8 mouse cellular contexts compared by ENCODE assay signal in the genomic region with DNA sequence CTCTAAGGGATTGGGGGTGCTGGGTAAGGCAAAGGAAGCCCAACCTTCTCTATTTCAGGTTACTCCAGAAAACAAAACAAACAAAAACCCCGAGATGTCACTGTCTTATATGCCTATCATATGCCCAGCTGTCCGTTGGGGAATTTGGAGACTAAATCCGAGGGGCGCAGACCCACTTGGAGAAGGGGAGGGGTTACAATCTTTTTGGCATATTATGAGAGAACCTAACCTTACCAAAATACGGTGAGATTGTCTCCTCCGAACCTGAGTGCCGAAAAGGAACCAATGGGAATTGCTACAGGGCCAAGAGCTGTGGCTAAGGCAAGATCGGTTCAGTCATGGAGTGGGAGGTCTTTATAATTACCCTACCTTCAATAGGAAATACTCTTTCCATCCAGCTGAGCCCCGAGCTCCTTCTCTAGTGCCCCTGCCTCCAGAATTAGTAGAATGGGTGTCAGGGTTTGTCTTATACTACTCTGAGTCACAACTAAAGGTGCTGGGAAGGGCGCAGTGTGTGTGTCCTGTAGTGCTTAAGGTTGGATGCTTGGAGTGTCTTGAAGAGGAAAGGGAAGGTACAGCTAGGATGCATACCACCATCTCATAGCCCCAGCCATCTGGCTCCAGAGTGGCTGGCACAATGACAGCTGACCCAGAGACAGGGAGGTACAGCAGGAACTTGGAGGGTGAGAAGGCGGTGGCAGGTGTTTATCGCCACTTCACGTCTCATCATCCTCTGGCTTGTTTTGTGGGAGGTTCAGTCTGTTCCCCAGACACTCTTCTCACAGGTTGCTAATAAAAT. TPM values are rescaled to one million over a fixed set of nuclear protein-coding genes. Genes with fewer than 3 reads are reported as not detected.
DNase-seq lines count a peak whose midpoint lies in the region; ATAC-seq and TF ChIP-seq lines count a peak whose summit lies in the region.

No protein-coding gene starts in this region.

- peaks cover 23% of the 10 kb centered on the region for H3K36me3 ChIP-seq in forebrain, embryonic 10.5 days (replicated peaks)
- peaks cover 7% of the 10 kb centered on the region; the same call in 1 of the 2 replicates for H3K36me3 ChIP-seq in intestine, embryonic 16.5 days (ENCODE audit: control insufficient read depth, insufficient read depth, low read length)
- H3K36me3 ChIP-seq in lung, embryonic 15.5 days, result peaks cover 22% of the 10 kb centered on the region
- peaks cover 14% of the 10 kb centered on the region for H3K36me3 ChIP-seq in small intestine, adult 2 months (ENCODE audit: control insufficient read depth, insufficient read depth, low read length)

- H3K27ac ChIP-seq in bone marrow, adult 2 months (ENCODE audit: control insufficient read depth, insufficient read depth, low read depth, low read length, poor library complexity), result peak overlapping the region; percentile 95
- H3K27ac ChIP-seq in forebrain, embryonic 10.5 days, result peak overlapping the region; percentile 95
- peak overlapping the region; percentile 97 for H3K27ac ChIP-seq in intestine, embryonic 16.5 days (ENCODE audit: low read length)
- H3K27ac ChIP-seq in lung, embryonic 15.5 days, result peak overlapping the region; percentile 97
- H3K27ac ChIP-seq in small intestine, adult 2 months (ENCODE audit: insufficient read depth, low read depth, low read length), result peak overlapping the region; percentile 93

- no peak for ATAC-seq in intestine, embryonic 16.5 days
- no peak for ATAC-seq in lung, embryonic 15.5 days (ENCODE audit: borderline replicate concordance, extremely low read depth, low FRiP score, low TSS enrichment)

- peak overlapping the region; percentile 88 for H3K9ac ChIP-seq in intestine, embryonic 16.5 days (ENCODE audit: low read depth, low read length)
- peak overlapping the region; percentile 71 for H3K9ac ChIP-seq in lung, embryonic 15.5 days

- WGBS in bone marrow, adult 2 months, result 15% methylated on average over 13 of the region's 13 CpGs
- WGBS in forebrain, embryonic 10.5 days, result 29% methylated on average over 13 of the region's 13 CpGs
- WGBS in intestine, embryonic 16.5 days, result 27% methylated on average over 13 of the region's 13 CpGs
- WGBS in lung, embryonic 15.5 days, result 27% methylated on average over 13 of the region's 13 CpGs
- 11% methylated on average over 13 of the region's 13 CpGs for WGBS in small intestine, adult 2 months

- H3K9me3 ChIP-seq in forebrain, embryonic 10.5 days, result no peaks in the 10 kb centered on the region
- no peaks in the 10 kb centered on the region for H3K9me3 ChIP-seq in intestine, embryonic 16.5 days (ENCODE audit: control insufficient read depth, low read length)
- no peaks in the 10 kb centered on the region for H3K9me3 ChIP-seq in lung, embryonic 15.5 days

- H3K4me3 ChIP-seq in bone marrow, adult 2 months (replicated peaks; ENCODE audit: control insufficient read depth, low read depth, low read length), result peak overlapping the region; percentile 88
- H3K4me3 ChIP-seq in forebrain, embryonic 10.5 days, result peak overlapping the region; percentile 90
- peak overlapping the region; percentile 84 for H3K4me3 ChIP-seq in intestine, embryonic 16.5 days (ENCODE audit: low read length)
- H3K4me3 ChIP-seq in lung, embryonic 15.5 days, result peak overlapping the region; percentile 88
- H3K4me3 ChIP-seq in small intestine, adult 2 months (ENCODE audit: low read depth, low read length), result peak overlapping the region; percentile 89

- peak overlapping the region; percentile 62 for H3K4me2 ChIP-seq in intestine, embryonic 16.5 days (ENCODE audit: low read depth, low read length)
- peak overlapping the region; percentile 87 for H3K4me2 ChIP-seq in lung, embryonic 15.5 days

- H3K27me3 ChIP-seq in forebrain, embryonic 10.5 days (ENCODE audit: poor library complexity, severe bottlenecking), result no peaks in the 10 kb centered on the region; the same call in 1 of the 2 replicates
- no peaks in the 10 kb centered on the region for H3K27me3 ChIP-seq in intestine, embryonic 16.5 days (replicated peaks; ENCODE audit: control insufficient read depth, insufficient read depth, low read length)
- H3K27me3 ChIP-seq in lung, embryonic 15.5 days, result no peaks in the 10 kb centered on the region
- no peaks in the 10 kb centered on the region for H3K27me3 ChIP-seq in small intestine, adult 2 months (ENCODE audit: control insufficient read depth, insufficient read depth, low read length)

- TF ChIP-seq POLR2A in bone marrow, adult 2 months (IDR thresholded peaks at IDR 0.05; ENCODE audit: borderline replicate concordance, control insufficient read depth, low read depth, low read length), result no peak
- no peak for TF ChIP-seq POLR2A in small intestine, adult 2 months (IDR thresholded peaks at IDR 0.05; ENCODE audit: low read depth, low read length)

- TF ChIP-seq CTCF in bone marrow, adult 2 months (IDR thresholded peaks at IDR 0.05; ENCODE audit: control insufficient read depth, insufficient read depth, low read length), result no peak
- TF ChIP-seq CTCF in small intestine, adult 2 months (IDR thresholded peaks at IDR 0.05; ENCODE audit: extremely low read depth, insufficient read length, insufficient replicate concordance, low read depth, low read length), result no peak

- DNase-seq in heart, adult 11 months, result peak; percentile 96
- DNase-seq in heart, adult 9 months (ENCODE audit: low spot score in 2 of 2), result no peak
- DNase-seq in forebrain, embryonic 10.5 days (ENCODE audit: extremely low spot score, low spot score), result peak; percentile 19
- no peak for DNase-seq in layer of hippocampus, adult 11-12 months (ENCODE audit: low spot score)

- peaks cover 4% of the 10 kb centered on the region for H3K4me1 ChIP-seq in bone marrow, adult 2 months (ENCODE audit: control insufficient read depth, insufficient read depth, low read length)
- peaks cover 74% of the 10 kb centered on the region for H3K4me1 ChIP-seq in forebrain, embryonic 10.5 days
- H3K4me1 ChIP-seq in intestine, embryonic 16.5 days (ENCODE audit: control insufficient read depth, insufficient read depth, low read length), result peaks cover 38% of the 10 kb centered on the region
- peaks cover 60% of the 10 kb centered on the region for H3K4me1 ChIP-seq in lung, embryonic 15.5 days
- H3K4me1 ChIP-seq in small intestine, adult 2 months (ENCODE audit: control insufficient read depth, insufficient read depth, insufficient read length, low read length), result peaks cover 9% of the 10 kb centered on the region; the same call in 1 of the 2 replicates

RNA-seq across cellular contexts. Expression of a gene that starts 2.3 kb away (rescaled TPM):
- polyA plus RNA-seq in bone marrow, adult 2 months (2011; ENCODE audit: insufficient read depth, insufficient read length, low replicate concordance, missing spikeins), result 31.8 and 64.0 TPM in 2 replicates
- polyA plus RNA-seq in forebrain, embryonic 10.5 days (2016; fragmentation: Nextera tagmentation; extraction: Ambion mirVana), result 13.5 and 15.2 TPM in 2 replicates
- 9.6 and 10.1 TPM in 2 replicates for polyA plus RNA-seq in intestine, embryonic 16.5 days (2015; fragmentation: Nextera tagmentation; extraction: Ambion mirVana)
- 10.6 and 11.0 TPM in 2 replicates for polyA plus RNA-seq in lung, embryonic 15.5 days (2015; fragmentation: Nextera tagmentation; extraction: Ambion mirVana)
- polyA plus RNA-seq in small intestine, adult 2 months (2012; rRNA removed), result 14.1 and 30.8 TPM in 2 replicates

RNA-seq across cellular contexts. Expression of a gene that starts 10.6 kb away (rescaled TPM):
- 369 and 567 TPM in 2 replicates for polyA plus RNA-seq in bone marrow, adult 2 months (2011; ENCODE audit: insufficient read depth, insufficient read length, low replicate concordance, missing spikeins)
- 2,314 and 2,329 TPM in 2 replicates for polyA plus RNA-seq in forebrain, embryonic 10.5 days (2016; fragmentation: Nextera tagmentation; extraction: Ambion mirVana)
- 3,551 and 3,599 TPM in 2 replicates for polyA plus RNA-seq in intestine, embryonic 16.5 days (2015; fragmentation: Nextera tagmentation; extraction: Ambion mirVana)
- polyA plus RNA-seq in lung, embryonic 15.5 days (2015; fragmentation: Nextera tagmentation; extraction: Ambion mirVana), result 2,263 and 2,267 TPM in 2 replicates
- 4,528 and 5,521 TPM in 2 replicates for polyA plus RNA-seq in small intestine, adult 2 months (2012; rRNA removed)

RNA-seq across cellular contexts. Expression of a gene that starts 34.9 kb away (rescaled TPM):
- 102 and 168 TPM in 2 replicates for polyA plus RNA-seq in bone marrow, adult 2 months (2011; ENCODE audit: insufficient read depth, insufficient read length, low replicate concordance, missing spikeins)
- polyA plus RNA-seq in forebrain, embryonic 10.5 days (2016; fragmentation: Nextera tagmentation; extraction: Ambion mirVana), result 733 and 767 TPM in 2 replicates
- 371 and 401 TPM in 2 replicates for polyA plus RNA-seq in intestine, embryonic 16.5 days (2015; fragmentation: Nextera tagmentation; extraction: Ambion mirVana)
- polyA plus RNA-seq in lung, embryonic 15.5 days (2015; fragmentation: Nextera tagmentation; extraction: Ambion mirVana), result 550 and 564 TPM in 2 replicates
- 27.7 and 38.1 TPM in 2 replicates for polyA plus RNA-seq in small intestine, adult 2 months (2012; rRNA removed)

RNA-seq across cellular contexts. Expression of a gene that starts 58.3 kb away (rescaled TPM):
- polyA plus RNA-seq in bone marrow, adult 2 months (2011; ENCODE audit: insufficient read depth, insufficient read length, low replicate concordance, missing spikeins), result 429 and 585 TPM in 2 replicates
- polyA plus RNA-seq in forebrain, embryonic 10.5 days (2016; fragmentation: Nextera tagmentation; extraction: Ambion mirVana), result 930 and 977 TPM in 2 replicates
- polyA plus RNA-seq in intestine, embryonic 16.5 days (2015; fragmentation: Nextera tagmentation; extraction: Ambion mirVana), result 686 and 732 TPM in 2 replicates
- 728 and 741 TPM in 2 replicates for polyA plus RNA-seq in lung, embryonic 15.5 days (2015; fragmentation: Nextera tagmentation; extraction: Ambion mirVana)
- 134 and 160 TPM in 2 replicates for polyA plus RNA-seq in small intestine, adult 2 months (2012; rRNA removed)

Comparison
In these comparisons a context has a peak if more than half of its experiments do, and no peak if none do; other contexts are left out.
1. DNase-seq: peak in heart, adult 11 months (single experiment) and forebrain, embryonic 10.5 days (single experiment); none in heart, adult 9 months (0 of 2) and layer of hippocampus, adult 11-12 months (single experiment).
2. Peak in every context shown above with its lines, with median percentiles within 50 percentile points of each other: H3K27ac ChIP-seq and H3K4me3 ChIP-seq.